Mouse (Mus musculus) limb, embryonic 10.5 days (tissue): ENCODE measurements around the gene Setdb2. TPM values are rescaled to one million over a fixed set of nuclear protein-coding genes. Genes with fewer than 3 reads are reported as not detected.

Experiments
- polyA plus RNA-seq: library from polyadenylated mRNA; unstranded; fragments of >200 nt; fragmentation: Nextera tagmentation; extraction: Ambion mirVana; gene quantifications from 2 replicates; pipeline ENCODE4 v1.2.1, GENCODE M21; 2016

The Setdb2 gene
- polyA plus RNA-seq, 1 experiment from 2014 or later: 13.1 TPM

Other genes with a start within 250 kb of the Setdb2 start
- gene Rcbtb1, start 239.7 kb downstream of the Setdb2 start, polyA plus RNA-seq: 117 and 127 TPM in 2 replicates
- not detected in 2 replicates for gene Gm6904, start 180.7 kb downstream of the Setdb2 start, polyA plus RNA-seq
- gene Phf11a, start 143.4 kb downstream of the Setdb2 start, polyA plus RNA-seq: not detected in 2 replicates
- 0.13 TPM in 1 of 2 replicates, not detected in the other for gene Phf11b, start 99.5 kb downstream of the Setdb2 start, polyA plus RNA-seq
- 0.23 and 0.29 TPM in 2 replicates for gene Phf11d, start 75.4 kb downstream of the Setdb2 start, polyA plus RNA-seq
- 0.66 and 0.73 TPM in 2 replicates for gene Phf11c, start 45.5 kb downstream of the Setdb2 start, polyA plus RNA-seq
- 44.4 and 44.6 TPM in 2 replicates for gene Cab39l, start 88 bp upstream of the Setdb2 start, polyA plus RNA-seq
- gene Cdadc1, start 157.1 kb upstream of the Setdb2 start, polyA plus RNA-seq: 27.3 and 29.2 TPM in 2 replicates
- 13.0 and 22.5 TPM in 2 replicates for gene Shisa2, start 184.4 kb upstream of the Setdb2 start, polyA plus RNA-seq